Mouse (Mus musculus) liver, adult (tissue): ENCODE measurements around the gene 5430419D17Rik.

Experiments used
- GATA4 ChIP-seq: IDR thresholded peaks from 2 replicates; pipeline ENCODE4 v1.6.1; 2014; ENCODE audit warnings: mild to moderate bottlenecking, low read length; ENCODE audit not compliant: insufficient replicate concordance

The 5430419D17Rik gene

GRCm38 (mm10) chr7:131260946-131261345, 86.7 kb downstream of the 5430419D17Rik start:
- no peak for TF ChIP-seq GATA4

GRCm38 (mm10) chr7:131264251-131264650, 90.0 kb downstream of the 5430419D17Rik start:
- TF ChIP-seq GATA4: no peak

GRCm38 (mm10) chr7:131265851-131266250, 91.6 kb downstream of the 5430419D17Rik start:
- no peak for TF ChIP-seq GATA4

- TF ChIP-seq GATA4: no peak
Measured at GRCm38 (mm10) chr7:131297151-131297550, 122.9 kb downstream of the 5430419D17Rik start.

- TF ChIP-seq GATA4: no peak
Measured at GRCm38 (mm10) chr7:131303340-131303739, 129.1 kb downstream of the 5430419D17Rik start.

- TF ChIP-seq GATA4: no peak
Measured at GRCm38 (mm10) chr7:131306733-131307132, 132.5 kb downstream of the 5430419D17Rik start.

GRCm38 (mm10) chr7:131314493-131314892, 140.3 kb downstream of the 5430419D17Rik start:
- TF ChIP-seq GATA4: no peak

GRCm38 (mm10) chr7:131317587-131317986, 143.4 kb downstream of the 5430419D17Rik start:
- no peak for TF ChIP-seq GATA4

GRCm38 (mm10) chr7:131318340-131318739, 144.1 kb downstream of the 5430419D17Rik start:
- TF ChIP-seq GATA4: no peak

GRCm38 (mm10) chr7:131322192-131322591, 148.0 kb downstream of the 5430419D17Rik start, which contains the start of gene Cuzd1:
TSS of gene Cuzd1 (minus strand) at chr7:131322292.
- TF ChIP-seq GATA4: no peak

GRCm38 (mm10) chr7:131327054-131327453, 152.9 kb downstream of the 5430419D17Rik start:
- TF ChIP-seq GATA4: no peak

GRCm38 (mm10) chr7:131329416-131329815, 155.2 kb downstream of the 5430419D17Rik start, which contains the start of gene Fam24b:
TSS of gene Fam24b (minus strand) at chr7:131329516.
- TF ChIP-seq GATA4: no peak

- no peak for TF ChIP-seq GATA4
Measured at GRCm38 (mm10) chr7:131331688-131332087, 157.5 kb downstream of the 5430419D17Rik start.

GRCm38 (mm10) chr7:131333564-131333963, 159.4 kb downstream of the 5430419D17Rik start, which contains the start of gene Fam24a:
TSS of gene Fam24a (plus strand) at chr7:131333864.
- no peak for TF ChIP-seq GATA4

- no peak for TF ChIP-seq GATA4
Measured at GRCm38 (mm10) chr7:131337502-131338068, 163.4 kb downstream of the 5430419D17Rik start.

- no peak for TF ChIP-seq GATA4
Measured at GRCm38 (mm10) chr7:131345856-131346541, 171.8 kb downstream of the 5430419D17Rik start.
